Mouse (Mus musculus): ENCODE data around the gene Mup13.
"Not testable (repeated sequence)": the region's sequence is repeated elsewhere in the genome, so short reads cannot be mapped to it uniquely, and the experiment has no call there.

Gene Mup13

GRCm38 (mm10) chr4:61228186-61228585 lies at the start of gene Mup13:
Gene Mup13, minus strand, starts transcription at chr4:61228286.
- DNase-seq (ENCODE audit: low read depth) = not testable (repeated sequence)
